Mouse (Mus musculus) E14TG2a.4 (cell line): ENCODE measurements around the gene Itpr2.

Experiments used
- CTCF ChIP-seq: conservative IDR thresholded peaks from 2 replicates; pipeline ENCODE4 v1.5.1; 2014; ENCODE audit warnings: low read length
- NANOG ChIP-seq: IDR thresholded peaks from 2 replicates; pipeline ENCODE4 v1.6.1; 2014; ENCODE audit warnings: borderline replicate concordance, low read length, mixed read lengths
- POU5F1 ChIP-seq: IDR thresholded peaks from 2 replicates; pipeline ENCODE4 v1.6.1; 2014; ENCODE audit warnings: low read length, borderline replicate concordance

DNA sequence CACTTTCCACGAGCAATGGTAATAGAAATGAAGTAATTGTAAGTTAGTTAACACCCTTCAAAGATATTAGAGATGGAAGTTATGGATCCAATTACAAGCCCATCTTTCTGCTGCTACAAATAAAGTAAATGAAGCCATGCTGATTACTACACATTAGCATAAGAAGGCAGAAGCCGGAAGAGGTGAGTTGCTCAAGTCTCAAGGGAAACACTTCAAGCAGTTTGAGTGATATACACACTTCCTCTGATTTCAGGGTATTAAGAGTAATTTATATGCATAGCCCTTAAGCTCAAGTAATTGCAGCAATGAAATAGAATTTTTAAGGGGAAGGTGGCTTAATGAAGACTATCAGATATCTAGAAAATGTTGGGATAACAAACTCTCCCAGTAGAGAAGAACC, 286.7 kb downstream of the Itpr2 start:
- TF ChIP-seq CTCF (no peak), NANOG (no peak), POU5F1 (no peak)
